Mouse (Mus musculus) E14TG2a.4 (cell line): ENCODE measurements around the gene Snapc2.

ENCODE experiments used
- CTCF ChIP-seq: conservative IDR thresholded peaks from 2 replicates; pipeline ENCODE4 v1.5.1; 2014; ENCODE audit warnings: low read length
- NANOG ChIP-seq: IDR thresholded peaks from 2 replicates; pipeline ENCODE4 v1.6.1; 2014; ENCODE audit warnings: borderline replicate concordance, low read length, mixed read lengths

GRCm38 (mm10) chr8:4252116-4252760 is 642 bp upstream of the Snapc2 start:
- TF ChIP-seq CTCF (no peak), NANOG (no peak)
